Mouse (Mus musculus): ENCODE results near the gene Rps6.

Rps6 gene

DNA sequence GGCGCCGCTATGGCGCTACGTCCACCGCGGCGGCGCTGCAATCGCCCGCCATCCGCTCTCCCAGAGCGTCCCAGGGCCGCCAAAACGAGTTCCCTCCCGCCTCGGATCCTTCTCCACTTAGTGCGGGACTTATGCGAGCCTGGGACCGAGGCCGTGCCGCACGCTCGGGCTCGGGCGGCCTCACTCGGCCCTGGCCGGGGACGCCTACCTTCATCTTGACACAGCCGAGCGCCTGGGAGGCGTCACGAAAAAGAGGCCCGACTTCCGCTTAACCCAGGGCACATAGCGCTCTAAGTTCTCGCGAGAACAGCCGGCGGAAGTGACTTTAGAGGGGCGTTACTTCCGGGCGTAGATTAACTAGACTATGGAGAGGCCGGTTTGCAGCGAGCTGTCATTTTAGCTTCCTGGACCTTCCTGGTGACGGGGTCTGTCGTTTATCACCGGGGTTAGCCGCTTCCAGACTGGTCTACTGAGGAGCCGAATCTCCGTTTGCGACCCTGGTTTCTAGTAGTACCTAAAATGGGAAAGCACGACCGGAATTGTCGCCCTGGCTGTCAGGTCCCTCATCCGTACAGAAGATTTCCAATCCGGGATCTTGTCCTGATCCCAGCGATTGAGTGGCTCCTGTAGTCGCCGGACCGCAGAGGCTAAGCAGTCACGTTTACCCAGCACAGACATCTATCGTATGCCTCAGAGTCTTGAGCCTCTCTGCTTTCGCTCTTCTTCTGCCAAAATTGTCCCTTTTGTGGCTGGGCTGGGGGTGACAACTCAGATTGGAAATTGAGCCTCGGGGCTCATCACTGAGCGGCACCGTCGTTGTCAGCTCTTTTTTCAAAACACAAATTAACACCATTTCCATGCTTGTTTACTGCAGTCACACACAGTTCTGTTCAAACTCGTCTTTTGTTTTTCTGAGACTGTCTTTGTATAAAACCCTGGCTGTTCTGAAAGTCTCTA lies at the start of gene Rps6:
Rps6 (minus strand) TSS at position 300 of the 957 bp plus-strand sequence.
- peak; percentile 97 for DNase-seq (ENCODE audit: low read depth, low spot score)

- DNase-seq (ENCODE audit: low read depth, low spot score), result no peak
Observed at GRCm38 (mm10) chr4:86905869-86906268, 48.7 kb upstream of the Rps6 start.

DNA sequence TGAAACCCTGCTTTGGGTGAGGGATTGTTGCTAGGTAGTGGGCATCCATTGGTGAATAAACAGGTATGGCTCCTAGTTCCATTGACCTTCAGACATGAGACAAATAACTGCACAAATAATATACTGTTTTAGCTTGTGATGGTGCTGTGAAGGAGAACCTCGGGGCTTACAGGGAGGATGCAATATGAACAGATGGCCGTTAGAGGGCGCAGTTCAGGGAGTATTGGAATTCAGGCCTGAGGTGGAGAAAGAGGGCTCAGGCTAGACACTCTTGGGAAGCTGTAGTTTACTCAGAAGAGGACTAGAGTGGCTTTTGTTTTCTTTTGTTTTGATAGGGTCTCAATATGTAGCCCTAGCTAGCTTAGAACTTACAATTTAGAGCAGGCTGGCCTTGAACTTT lies 47.8 kb upstream of the Rps6 start:
- no peak for DNase-seq (ENCODE audit: low read depth, low spot score)

GRCm38 (mm10) chr4:86902351-86902750 lies 45.1 kb upstream of the Rps6 start:
- DNase-seq (ENCODE audit: low read depth, low spot score), result no peak

GRCm38 (mm10) chr4:86898791-86899474 lies 41.7 kb upstream of the Rps6 start:
- no peak for DNase-seq (ENCODE audit: low read depth, low spot score)

DNA sequence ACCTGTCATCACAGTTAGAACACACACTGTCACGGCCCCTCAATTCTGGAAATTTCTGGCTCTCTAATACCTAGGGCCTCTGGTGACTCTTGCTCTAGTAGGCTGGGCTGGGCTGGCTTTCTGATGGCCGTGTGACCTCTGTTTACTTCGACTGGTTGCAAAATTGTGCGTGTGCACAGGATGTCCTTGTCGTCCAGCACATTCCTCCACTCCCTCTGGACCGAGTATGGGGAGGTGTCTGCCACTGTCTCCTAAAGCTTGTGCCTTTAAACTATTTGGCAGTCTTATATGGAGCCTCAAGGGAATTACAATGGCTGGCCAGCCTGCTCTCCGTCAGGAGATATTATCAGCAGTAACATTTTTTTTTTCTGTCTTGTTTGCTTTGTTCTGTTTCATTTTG lies 40.2 kb upstream of the Rps6 start:
- no peak for DNase-seq (ENCODE audit: low read depth, low spot score)

DNA sequence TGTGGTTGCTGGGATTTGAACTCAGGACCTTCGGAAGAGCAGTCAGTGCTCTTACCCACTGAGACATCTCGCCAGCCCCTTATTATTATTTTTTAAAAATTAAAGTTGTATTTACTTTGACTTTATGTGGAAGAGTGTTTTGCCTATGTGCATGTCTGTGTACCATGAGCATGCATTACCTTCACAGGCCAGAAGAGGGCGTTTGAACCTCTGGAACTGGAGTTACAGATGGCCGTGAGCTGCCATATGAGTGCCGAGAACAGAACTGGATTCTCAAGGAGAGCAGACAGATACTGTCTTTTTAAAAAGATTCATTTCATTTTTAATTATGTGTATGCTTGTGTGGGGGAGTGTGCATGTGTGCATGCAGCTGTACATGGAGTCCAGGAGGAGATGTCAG lies 30.7 kb upstream of the Rps6 start:
- peak; percentile 37 for DNase-seq (ENCODE audit: low read depth, low spot score)

GRCm38 (mm10) chr4:86886160-86886878 lies 29.1 kb upstream of the Rps6 start:
- DNase-seq (ENCODE audit: low read depth, low spot score), result peak; percentile 93

DNA sequence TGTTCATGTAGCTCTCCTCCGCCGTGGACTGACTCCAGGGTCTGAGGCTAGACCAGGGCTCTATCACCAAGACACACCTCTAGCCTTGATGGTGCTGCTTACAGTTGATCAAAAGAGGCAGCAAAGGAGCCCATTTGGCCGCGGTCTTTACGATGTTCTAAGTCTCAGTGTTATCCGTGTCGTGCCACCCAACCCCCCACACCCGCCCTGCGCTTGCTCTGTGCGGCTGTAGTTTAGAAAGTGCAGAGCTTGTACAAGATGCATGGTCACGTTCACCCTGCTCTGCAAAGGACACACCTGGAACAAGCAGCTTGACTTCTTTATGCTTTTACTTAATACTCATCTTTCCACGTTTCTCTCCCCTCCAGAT lies 28.6 kb upstream of the Rps6 start:
- no peak for DNase-seq (ENCODE audit: low read depth, low spot score)

DNA sequence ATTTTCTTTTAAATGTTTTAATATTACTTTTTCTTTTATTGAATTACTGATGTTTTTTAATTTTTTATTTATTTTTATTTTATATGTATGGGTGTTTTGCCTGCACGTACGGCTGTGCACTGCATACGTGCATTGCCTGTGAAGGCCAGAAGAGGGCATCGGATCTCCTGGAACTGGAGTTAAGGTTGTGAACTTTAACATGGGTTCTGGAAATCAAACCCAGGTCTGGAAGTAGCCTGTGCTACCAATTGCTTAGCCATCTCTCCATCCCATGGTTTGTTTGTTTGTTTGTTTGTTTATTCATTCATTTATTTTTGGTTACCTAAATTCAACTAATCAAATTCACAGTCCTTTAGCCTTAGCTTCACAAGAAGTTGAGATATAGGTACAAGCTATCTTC lies 27.7 kb upstream of the Rps6 start:
- DNase-seq (ENCODE audit: low read depth, low spot score), result peak; percentile 70

DNA sequence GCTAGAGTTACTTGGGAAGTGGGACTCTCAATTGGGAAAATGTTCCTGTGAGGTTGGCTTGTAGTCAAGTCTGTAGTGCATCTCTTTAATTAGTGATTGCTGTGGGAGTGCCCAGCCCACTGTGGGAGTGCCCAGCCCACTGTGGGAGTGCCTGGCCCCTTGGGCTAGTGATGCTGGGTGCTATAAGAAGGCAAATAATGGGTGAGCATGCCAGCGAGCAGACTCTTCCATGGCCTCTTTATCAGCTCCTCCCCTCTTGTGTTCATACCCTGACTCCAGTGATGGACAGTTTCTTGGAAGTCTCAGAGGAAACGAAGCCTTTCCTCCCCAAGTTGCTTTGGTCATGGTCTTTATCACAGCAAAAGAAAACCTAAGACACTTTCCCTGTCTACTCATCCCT lies 25.2 kb upstream of the Rps6 start:
- DNase-seq (ENCODE audit: low read depth, low spot score), result no peak

DNA sequence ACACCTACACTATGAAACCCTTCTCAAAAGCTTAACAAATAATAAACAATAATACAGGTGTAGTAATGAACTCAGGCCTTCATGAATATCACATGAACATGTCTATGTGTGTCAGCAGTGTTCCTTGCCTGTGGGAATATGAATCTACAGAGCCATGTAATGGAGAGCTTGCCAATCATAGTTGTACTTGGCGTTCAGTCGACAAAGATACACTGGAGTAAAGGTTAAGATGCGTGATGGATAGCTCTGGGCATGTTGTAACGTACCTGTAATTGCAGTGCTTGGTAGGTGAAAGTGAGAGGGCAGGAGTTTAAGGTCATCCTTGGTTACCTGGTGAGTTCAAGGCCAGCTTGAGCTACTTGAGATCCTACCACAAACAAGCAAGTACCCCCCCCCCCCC lies 24.0 kb upstream of the Rps6 start:
- no peak for DNase-seq (ENCODE audit: low read depth, low spot score)

GRCm38 (mm10) chr4:86879477-86879876 lies 22.3 kb upstream of the Rps6 start:
- DNase-seq (ENCODE audit: low read depth, low spot score), result no peak

- DNase-seq (ENCODE audit: low read depth, low spot score), result peak; percentile 93
Observed at GRCm38 (mm10) chr4:86874146-86874847, 17.1 kb upstream of the Rps6 start, which contains the start of gene Acer2. Gene Acer2, plus strand, starts transcription at chr4:86874396.

DNA sequence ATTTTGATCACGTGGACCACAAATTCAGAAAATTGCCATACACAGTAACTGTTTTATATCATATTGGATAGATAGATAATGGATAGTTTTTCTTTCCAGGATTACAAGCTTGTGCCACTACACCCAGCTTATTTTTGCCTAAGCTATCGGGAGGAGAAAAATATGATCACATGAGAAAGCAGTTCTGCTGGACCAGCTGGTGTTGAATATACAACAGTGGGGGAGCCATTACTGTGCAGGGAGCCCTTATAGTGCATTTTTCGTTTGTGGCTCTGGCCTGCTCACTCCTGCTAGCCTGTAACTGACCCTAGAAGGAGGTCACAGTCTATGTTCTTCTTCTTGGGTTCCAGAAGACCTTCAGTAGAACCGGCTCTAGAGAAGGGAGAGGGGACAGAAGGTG lies 15.9 kb upstream of the Rps6 start:
- DNase-seq (ENCODE audit: low read depth, low spot score), result no peak

- DNase-seq (ENCODE audit: low read depth, low spot score), result no peak
Observed at GRCm38 (mm10) chr4:86871988-86872387, 14.8 kb upstream of the Rps6 start.

- DNase-seq (ENCODE audit: low read depth, low spot score), result no peak
Observed at GRCm38 (mm10) chr4:86864087-86864486, 6.9 kb upstream of the Rps6 start.

GRCm38 (mm10) chr4:86858070-86858440 lies 843 bp upstream of the Rps6 start:
- peak; percentile 42 for DNase-seq (ENCODE audit: low read depth, low spot score)

DNA sequence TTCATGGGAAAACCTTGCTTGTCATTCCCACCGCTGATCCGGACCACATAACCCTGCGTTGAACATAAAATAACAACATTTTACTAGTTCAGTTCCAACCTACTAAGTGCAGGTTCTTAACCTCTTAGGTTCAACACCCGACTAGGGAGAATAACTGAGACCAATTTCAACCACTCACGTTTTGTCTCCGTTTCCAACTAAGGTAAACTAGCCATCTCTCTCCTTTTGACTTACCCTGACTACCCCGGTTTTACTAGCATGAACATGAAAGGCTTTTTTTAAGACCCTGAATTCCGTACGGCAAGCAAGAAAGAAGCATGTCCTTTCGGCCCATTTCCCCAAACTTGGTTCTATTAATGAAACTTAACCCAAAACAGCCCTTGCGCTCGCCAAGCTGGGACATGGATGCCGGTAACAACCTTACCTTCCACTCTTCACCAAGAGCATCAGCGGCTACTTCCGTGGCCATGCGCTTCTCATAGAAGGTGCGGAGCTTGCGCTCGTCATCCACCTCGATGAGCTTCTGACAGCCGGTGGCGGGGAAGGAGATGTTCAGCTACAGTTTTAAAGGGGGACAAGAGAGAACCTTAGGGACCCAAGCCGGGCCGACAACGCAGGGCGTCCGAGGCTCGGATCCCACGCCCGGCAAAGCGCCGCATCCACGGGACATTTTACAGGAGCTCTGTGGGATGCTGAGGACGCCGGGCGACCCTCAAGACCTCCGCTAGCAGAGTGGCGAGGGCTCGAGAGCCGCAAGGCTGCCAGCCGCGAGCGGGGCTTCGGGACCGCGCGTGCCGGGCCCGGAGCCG lies 704 bp downstream of the Rps6 start:
- DNase-seq (ENCODE audit: low read depth, low spot score), result peak; percentile 42

DNA sequence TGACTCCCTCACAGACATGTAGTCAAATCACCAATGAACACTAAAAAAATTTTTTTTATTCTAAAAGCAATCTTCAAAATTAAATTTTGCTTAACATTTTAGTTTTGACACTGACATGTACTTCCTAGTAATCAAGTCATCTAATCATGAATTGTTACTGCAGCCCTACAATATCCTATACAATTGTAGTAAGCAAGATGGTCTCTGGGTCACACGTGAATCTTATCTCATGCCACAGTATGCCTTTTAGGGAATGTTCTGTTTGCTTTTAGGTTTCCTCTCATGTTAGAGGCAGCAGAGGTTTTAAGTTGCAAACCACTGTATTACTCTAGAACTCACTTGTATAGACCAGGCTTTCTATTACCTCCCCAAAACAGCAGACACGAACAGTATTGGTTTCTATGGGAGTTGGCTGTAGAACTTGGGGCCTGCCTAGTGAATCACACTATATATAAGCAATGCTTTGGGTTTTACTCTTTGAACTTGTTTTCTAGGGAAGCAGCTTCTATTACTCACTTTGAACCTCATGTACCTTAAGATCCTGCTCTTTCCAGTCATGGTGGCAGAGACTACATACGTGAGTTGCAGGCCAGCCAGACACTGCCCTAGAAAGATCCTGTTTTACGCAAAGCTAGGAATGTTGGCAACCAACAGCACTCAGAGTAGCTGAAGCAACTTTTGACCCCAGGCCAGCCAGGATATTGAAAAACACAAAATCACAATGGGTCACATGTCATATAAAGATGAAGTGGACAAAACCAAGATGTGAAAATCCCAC lies 4.2 kb downstream of the Rps6 start:
- no peak for DNase-seq (ENCODE audit: low read depth, low spot score)
